Mouse (Mus musculus) spleen, adult 12 weeks (tissue): Measurements from ENCODE around the gene Nisch.

Experiments used
- DNase-seq: peaks from one replicate; pipeline ENCODE4 v3.0.0; 2022; ENCODE audit warnings: low spot score

Nisch gene

GRCm38 (mm10) chr14:31215157-31216002 lies 1.4 kb downstream of the Nisch start:
- peak; percentile 48 for DNase-seq

GRCm38 (mm10) chr14:31214684-31215083 lies 2.1 kb downstream of the Nisch start:
- no peak for DNase-seq

- no peak for DNase-seq
Measured at GRCm38 (mm10) chr14:31213868-31214267, 2.9 kb downstream of the Nisch start.

- no peak for DNase-seq
Measured at GRCm38 (mm10) chr14:31212499-31212898, 4.2 kb downstream of the Nisch start.

- DNase-seq: no peak
Measured at GRCm38 (mm10) chr14:31211854-31212253, 4.9 kb downstream of the Nisch start.

GRCm38 (mm10) chr14:31209133-31209557 lies 7.6 kb downstream of the Nisch start:
- no peak for DNase-seq

- no peak for DNase-seq
Measured at GRCm38 (mm10) chr14:31208084-31208483, 8.7 kb downstream of the Nisch start, which contains the start of gene Tnnc1. Gene Tnnc1 (plus strand): TSS chr14:31208312.

- no peak for DNase-seq
Measured at GRCm38 (mm10) chr14:31207070-31207830, 9.5 kb downstream of the Nisch start.

GRCm38 (mm10) chr14:31206472-31206981 lies 10.2 kb downstream of the Nisch start:
- peak; percentile 87 for DNase-seq

- DNase-seq: no peak
Measured at GRCm38 (mm10) chr14:31205562-31206467, 10.9 kb downstream of the Nisch start.

GRCm38 (mm10) chr14:31205244-31205561 lies 11.5 kb downstream of the Nisch start:
- no peak for DNase-seq

- DNase-seq: no peak
Measured at GRCm38 (mm10) chr14:31204844-31205243, 11.9 kb downstream of the Nisch start.

- DNase-seq: no peak
Measured at GRCm38 (mm10) chr14:31200038-31200437, 16.7 kb downstream of the Nisch start.

GRCm38 (mm10) chr14:31199599-31199998 lies 17.1 kb downstream of the Nisch start:
- DNase-seq: no peak

- no peak for DNase-seq
Measured at GRCm38 (mm10) chr14:31197547-31198516, 18.9 kb downstream of the Nisch start.

- no peak for DNase-seq
Measured at GRCm38 (mm10) chr14:31195968-31196367, 20.8 kb downstream of the Nisch start.

- DNase-seq: no peak
Measured at GRCm38 (mm10) chr14:31195521-31195920, 21.2 kb downstream of the Nisch start.

- DNase-seq: no peak
Measured at GRCm38 (mm10) chr14:31194891-31195513, 21.7 kb downstream of the Nisch start.

GRCm38 (mm10) chr14:31194441-31194840 lies 22.3 kb downstream of the Nisch start:
- no peak for DNase-seq

- DNase-seq: no peak
Measured at GRCm38 (mm10) chr14:31193791-31194190, 23.0 kb downstream of the Nisch start.
